Mouse (Mus musculus): ENCODE measurements around the gene Arnt2.

DNA sequence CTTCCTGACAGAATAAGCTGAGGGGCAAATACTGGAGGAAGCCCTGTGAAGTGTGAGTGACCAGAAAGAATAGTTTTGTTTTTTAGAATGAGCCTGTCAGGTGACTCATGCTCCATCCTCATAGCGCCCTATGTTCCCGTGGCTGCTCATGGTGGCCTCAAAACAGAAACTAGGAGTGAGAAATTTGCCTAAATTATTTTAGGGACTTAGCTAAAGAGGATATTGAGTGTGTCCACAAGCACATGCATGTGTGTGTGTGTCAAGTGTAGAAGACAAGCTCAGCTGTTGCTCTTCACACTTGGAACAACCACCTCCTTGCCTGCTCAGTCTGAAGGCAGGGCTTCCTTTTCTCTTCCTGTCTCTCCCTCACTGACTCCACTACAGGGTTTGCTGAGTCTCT lies 158.3 kb downstream of the Arnt2 start:
- TF ChIP-seq CTCF (conservative IDR thresholded peaks at IDR 0.05; ENCODE audit: insufficient read depth, insufficient read length, low read depth, low read length) (no peak), POLR2A (IDR thresholded peaks at IDR 0.05; ENCODE audit: low read depth, low read length) (no peak)
